Mouse (Mus musculus) liver, embryonic 11.5 days (tissue): Measurements from ENCODE around the gene Bcl2a1c. TPM values are rescaled to one million over a fixed set of nuclear protein-coding genes. Genes with fewer than 3 reads are reported as not detected.
A peak's percentile ranks its signal among the peaks of the same experiment; 100 is the strongest.
"Not testable (repeated sequence)": the region's sequence is repeated elsewhere in the genome, so short reads cannot be mapped to it uniquely, and the experiment has no call there.

Experiments used
- ATAC-seq: fragments of 200-750 bp; cut with Nextera tagmentation; replicated peaks from 2 replicates; pipeline ENCODE4 v1.8.0; 2017; ENCODE audit warnings: moderate number of reproducible peaks, mild to moderate bottlenecking, moderate TSS enrichment, moderate library complexity; ENCODE audit not compliant: low FRiP score
- DNase-seq: peaks from one replicate; pipeline ENCODE4 v3.0.0-alpha.2; 2017; ENCODE audit warnings: low spot score
- H3K27ac ChIP-seq: fragments of 300-500 bp; sonication (generic); 2 replicates; pipeline ENCODE4 v1.5.1; 2014; ENCODE audit warnings: mild to moderate bottlenecking, low read depth, low read length, control low read depth
- H3K27me3 ChIP-seq: fragments of 300-500 bp; sonication (generic); replicated peaks from 2 replicates; pipeline ENCODE4 v1.6.1; 2014; ENCODE audit warnings: low read length, mixed read lengths; ENCODE audit not compliant: control insufficient read depth, insufficient read depth
- H3K36me3 ChIP-seq: fragments of 300-500 bp; sonication (generic); 2 replicates; pipeline ENCODE4 v1.6.1; 2014; ENCODE audit warnings: mild to moderate bottlenecking, low read length, moderate library complexity, mixed read lengths; ENCODE audit not compliant: control insufficient read depth, insufficient read depth
- H3K4me1 ChIP-seq: fragments of 300-500 bp; sonication (generic); replicated peaks from 2 replicates; pipeline ENCODE4 v1.6.1; 2014; ENCODE audit warnings: low read length, mixed read lengths; ENCODE audit not compliant: control insufficient read depth, insufficient read depth
- H3K4me2 ChIP-seq: fragments of 300-500 bp; sonication (generic); 2 replicates; pipeline ENCODE4 v1.6.1; 2014; ENCODE audit warnings: mild to moderate bottlenecking, control low read depth, moderate library complexity
- H3K4me3 ChIP-seq: fragments of 300-500 bp; sonication (generic); 2 replicates; pipeline ENCODE4 v1.5.1; 2014; ENCODE audit warnings: low read depth, low read length, control low read depth
- H3K9ac ChIP-seq: fragments of 300-500 bp; sonication (generic); 2 replicates; pipeline ENCODE4 v1.6.1; 2014; ENCODE audit warnings: low read depth, low read length, control low read depth
- H3K9me3 ChIP-seq: fragments of 300-500 bp; sonication (generic); 2 replicates; pipeline ENCODE4 v1.6.1; 2016; ENCODE audit warnings: low read length, inconsistent platforms, mixed read lengths; ENCODE audit not compliant: control insufficient read depth
- WGBS: fragments of 180-500 bp; shearing (Covaris S2); extraction: QIAGEN DNeasy Blood & Tissue Kit; methylation state at CpG from one replicate; pipeline ENCODE4 v1.1.7; 2014; 5-methylcytosine and 5-hydroxymethylcytosine counted together
- polyA plus RNA-seq: library from polyadenylated mRNA; unstranded; fragments of >200 nt; fragmentation: Nextera tagmentation; extraction: Ambion mirVana; gene quantifications from 2 replicates; pipeline ENCODE4 v1.2.1, GENCODE M21; 2014

Gene Bcl2a1c
- not detected in 2 replicates for polyA plus RNA-seq

GRCm38 (mm10) chr9:114329855-114330254, at the start of gene Bcl2a1c:
Bcl2a1c (plus strand) TSS chr9:114330135.
- not testable (repeated sequence) for H3K4me3 ChIP-seq, H3K36me3 ChIP-seq, DNase-seq, H3K4me1 ChIP-seq, H3K27me3 ChIP-seq, H3K27ac ChIP-seq, ATAC-seq, H3K9me3 ChIP-seq, H3K4me2 ChIP-seq, H3K9ac ChIP-seq
- 62% methylated on average over 9 of the region's 9 CpGs for WGBS

- not testable (repeated sequence) for H3K36me3 ChIP-seq, DNase-seq, H3K4me2 ChIP-seq, H3K4me3 ChIP-seq, H3K27me3 ChIP-seq, H3K4me1 ChIP-seq, H3K9ac ChIP-seq, ATAC-seq, H3K27ac ChIP-seq, H3K9me3 ChIP-seq
These were observed 24.0 kb upstream of the Bcl2a1c start for GRCm38 (mm10) chr9:114305957-114306356.

GRCm38 (mm10) chr9:114311752-114312151, 18.2 kb upstream of the Bcl2a1c start:
- H3K4me2 ChIP-seq, DNase-seq, H3K27me3 ChIP-seq, H3K9ac ChIP-seq, H3K36me3 ChIP-seq, H3K9me3 ChIP-seq, H3K4me1 ChIP-seq, ATAC-seq, H3K27ac ChIP-seq, H3K4me3 ChIP-seq: not testable (repeated sequence)
- WGBS: 68% methylated on average over 2 of the region's 2 CpGs

DNA sequence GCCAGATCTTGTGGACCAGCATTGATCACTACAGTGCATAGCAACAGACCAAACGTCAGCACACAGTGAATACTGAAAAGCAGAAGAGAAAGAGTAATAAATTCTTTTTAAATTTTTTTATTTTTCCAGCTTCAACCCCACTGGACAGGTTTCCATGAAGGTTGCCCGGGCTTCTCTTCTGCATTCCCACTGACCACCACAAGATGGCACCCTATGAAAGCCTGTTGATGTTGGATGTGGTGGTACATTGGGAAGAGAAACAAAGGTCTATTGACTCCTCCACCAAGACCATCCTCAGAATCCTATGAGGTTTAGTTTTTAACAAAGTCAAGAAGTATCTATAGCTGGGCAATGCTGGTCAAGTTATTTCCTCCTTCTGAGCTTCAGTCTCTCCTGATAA, 11.9 kb upstream of the Bcl2a1c start:
- Histone ChIP-seq H3K4me3 (no peak overlapping the region), H3K27ac (no peak overlapping the region), H3K36me3 (no peaks in the 10 kb centered on the region), H3K4me1 (no peaks in the 10 kb centered on the region), H3K4me2 (no peak overlapping the region), H3K9me3 (no peaks in the 10 kb centered on the region), H3K9ac (no peak overlapping the region), H3K27me3 (no peaks in the 10 kb centered on the region)
- WGBS: 3% methylated on average over 2 of the region's 2 CpGs
- DNase-seq (peak; percentile 44), ATAC-seq (no peak)

- no peak overlapping the region for H3K4me2 ChIP-seq
- H3K4me1 ChIP-seq: no peaks in the 10 kb centered on the region
- no peak overlapping the region for H3K4me3 ChIP-seq
- no peaks in the 10 kb centered on the region for H3K9me3 ChIP-seq
- no peaks in the 10 kb centered on the region for H3K27me3 ChIP-seq
- no peaks in the 10 kb centered on the region for H3K36me3 ChIP-seq
- DNase-seq (no peak), ATAC-seq (no peak)
- H3K9ac ChIP-seq: no peak overlapping the region
- H3K27ac ChIP-seq: no peak overlapping the region
- WGBS: 59% methylated on average over 3 of the region's 3 CpGs
These were observed 3.8 kb upstream of the Bcl2a1c start for GRCm38 (mm10) chr9:114326011-114326748.

- DNase-seq: not testable (repeated sequence)
These were observed 1.6 kb upstream of the Bcl2a1c start for GRCm38 (mm10) chr9:114328332-114328731.

DNA sequence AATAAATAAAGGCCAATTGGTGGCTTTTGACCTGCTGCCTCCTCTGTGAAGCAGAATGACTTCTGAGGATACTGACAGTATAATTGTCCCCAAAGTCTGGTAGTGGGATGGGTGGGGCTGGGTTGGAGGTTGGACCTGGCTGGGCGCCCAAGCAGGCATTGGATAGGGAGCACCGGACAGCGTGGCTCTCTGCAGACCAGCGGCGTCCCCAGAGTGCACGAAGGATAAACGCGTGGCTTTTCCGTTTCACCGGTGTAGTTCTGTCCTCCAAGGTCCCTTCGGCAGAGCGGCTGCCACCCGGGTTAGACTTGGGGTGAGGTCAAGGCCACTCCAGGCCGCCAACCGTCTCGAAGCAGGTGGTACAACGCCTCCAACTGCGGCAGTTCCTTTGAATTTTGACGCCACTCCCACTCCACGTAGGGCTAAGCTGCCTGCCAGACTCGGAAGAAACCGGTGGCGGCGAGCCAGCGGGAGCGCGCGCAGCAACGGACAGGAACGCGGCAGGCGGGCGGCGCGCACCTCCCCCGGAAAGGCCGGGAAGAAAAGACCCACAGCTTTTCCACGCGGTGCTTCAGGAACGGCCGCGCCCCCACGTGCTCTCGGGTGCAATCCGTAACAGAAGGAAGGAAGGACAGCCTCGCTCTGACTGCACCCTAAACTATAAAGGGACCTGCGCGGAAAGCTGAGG, 38.0 kb downstream of the Bcl2a1c start:
- Histone ChIP-seq H3K4me2 (peak overlapping the region; percentile 86), H3K4me1 (no peaks in the 10 kb centered on the region; the same call in 1 of the 2 replicates), H3K4me3 (peak overlapping the region; percentile 55), H3K9me3 (no peaks in the 10 kb centered on the region), H3K27me3 (peaks cover 7% of the 10 kb centered on the region; the same call in 1 of the 2 replicates), H3K27ac (no peak overlapping the region), H3K36me3 (no peaks in the 10 kb centered on the region), H3K9ac (peak overlapping the region; percentile 61)
- peak; percentile 67 for DNase-seq
- WGBS: 2% methylated on average over 48 of the region's 48 CpGs
- peak; percentile 69 for ATAC-seq

More at GRCm38 (mm10) chr9:114328332-114328731, 1.6 kb upstream of the Bcl2a1c start:
- not testable (repeated sequence) for H3K9ac ChIP-seq, H3K4me3 ChIP-seq, H3K27ac ChIP-seq, H3K4me2 ChIP-seq, H3K9me3 ChIP-seq, ATAC-seq, H3K27me3 ChIP-seq, H3K4me1 ChIP-seq, H3K36me3 ChIP-seq

DNA sequence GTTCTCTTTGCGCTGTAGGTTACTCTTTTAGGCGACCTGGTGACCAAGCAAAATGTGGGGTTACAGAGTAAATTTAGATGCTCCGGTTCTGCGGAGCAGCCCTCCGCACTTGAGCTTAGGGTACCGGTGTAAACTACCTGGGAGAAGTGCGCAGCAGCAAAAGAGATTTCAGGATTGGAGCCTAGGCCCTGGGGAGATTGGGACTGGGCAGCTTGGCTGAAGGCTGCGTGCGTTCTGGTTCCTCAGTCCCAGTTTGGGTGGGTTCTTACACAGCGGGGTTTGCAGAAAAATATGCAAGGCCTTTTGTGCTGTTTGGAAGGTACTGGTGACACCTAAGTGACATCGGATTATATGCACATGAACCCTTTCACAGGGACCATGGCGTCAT, 38.5 kb downstream of the Bcl2a1c start:
- 13% methylated on average over 12 of the region's 12 CpGs for WGBS
- H3K36me3 ChIP-seq: no peaks in the 10 kb centered on the region
- no peak overlapping the region for H3K27ac ChIP-seq
- H3K4me3 ChIP-seq: peak overlapping the region; percentile 55
- H3K4me2 ChIP-seq: peak overlapping the region; percentile 86
- no peaks in the 10 kb centered on the region; the same call in 1 of the 2 replicates for H3K4me1 ChIP-seq
- no peaks in the 10 kb centered on the region for H3K9me3 ChIP-seq
- H3K27me3 ChIP-seq: peaks cover 7% of the 10 kb centered on the region; the same call in 1 of the 2 replicates
- ATAC-seq (no peak), DNase-seq (no peak)
- peak overlapping the region; percentile 61 for H3K9ac ChIP-seq

DNA sequence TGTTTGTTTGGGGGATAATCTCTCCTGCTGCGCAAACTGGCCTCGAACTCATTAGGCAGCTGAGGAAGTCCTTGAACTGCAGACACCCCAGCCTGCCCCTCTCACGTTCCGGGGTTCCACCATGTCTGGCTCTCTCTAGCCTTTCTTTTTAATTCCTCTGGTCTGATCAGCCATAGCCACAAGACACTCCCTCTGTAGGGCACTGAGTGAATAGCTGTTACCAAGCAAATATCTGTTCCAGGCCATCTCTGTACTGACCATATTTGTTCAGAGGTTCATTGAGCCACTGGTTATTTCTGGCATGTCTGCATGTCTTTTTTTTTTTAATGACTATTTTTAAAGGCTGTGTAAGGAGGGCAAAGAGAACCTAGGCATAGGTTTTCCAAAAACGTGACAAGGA, 39.5 kb downstream of the Bcl2a1c start:
- DNase-seq, H3K4me2 ChIP-seq, H3K4me1 ChIP-seq, ATAC-seq, H3K4me3 ChIP-seq, H3K9ac ChIP-seq, H3K27me3 ChIP-seq, H3K36me3 ChIP-seq, H3K9me3 ChIP-seq, H3K27ac ChIP-seq: not testable (repeated sequence)
- WGBS: 55% methylated on average over 5 of the region's 5 CpGs
